Mouse (Mus musculus): ENCODE measurements at regions not wholly inside any gene's neighbourhood (a gene's known extent, or its start where the extent isn't known, plus 50 kb on each side); places are given as distances from the start of the nearest gene placed in this dataset.

GRCm38 (mm10) chr14:25406613-25407012 lies 52.4 kb upstream of the Zmiz1 start:
- no peak for TF ChIP-seq MAFK (IDR thresholded peaks at IDR 0.05; ENCODE audit: insufficient read depth, low read depth, low read length)
- TF ChIP-seq ZNF384 (IDR thresholded peaks at IDR 0.05; ENCODE audit: low read depth, low read length): no peak
- no peak for TF ChIP-seq ZC3H11A (IDR thresholded peaks at IDR 0.05; ENCODE audit: borderline replicate concordance, low read depth, low read length)
- no peak for TF ChIP-seq CHD2 (IDR thresholded peaks at IDR 0.05; ENCODE audit: low read depth, low read length)
- no peak for TF ChIP-seq HCFC1 (IDR thresholded peaks at IDR 0.05; ENCODE audit: borderline replicate concordance, insufficient read depth, low read length)
